15 mouse cellular contexts compared by ENCODE assay signal in genomic region chr12:79923811-79924210, GRCm38 (mm10).
DNase-seq lines count a peak whose midpoint lies in the region; ATAC-seq and TF ChIP-seq lines count a peak whose summit lies in the region.
"Had no signal": no experiment of that assay in that cellular context is flagged by ENCODE, and none has a peak within 500 bp of the region (broad histone marks: within the 10 kb centered on the region; RNA-seq: fewer than 3 reads in every experiment).

No protein-coding gene starts in this region.

- H3K9me3 ChIP-seq in embryonic facial prominence, embryonic 10.5 days, result peaks cover 4% of the 10 kb centered on the region; the same call in 1 of the 2 replicates
- H3K9me3 ChIP-seq in forebrain, embryonic 14.5 days (replicated peaks; ENCODE audit: control insufficient read depth, low read length), result peaks cover 5% of the 10 kb centered on the region; the same call in 1 of the 2 replicates
- H3K9me3 ChIP-seq in limb, embryonic 15.5 days, result no peaks in the 10 kb centered on the region
- H3K9me3 ChIP-seq: G1E; heart, embryonic 15.5 days had no signal

- DNase-seq in gastrocnemius, adult 2 months, result peak; percentile 54
- DNase-seq in gastrocnemius, postnatal 25 days, result no peak
- DNase-seq in embryonic facial prominence, embryonic 10.5 days (ENCODE audit: low spot score), result no peak
- no peak for DNase-seq in forebrain, embryonic 14.5 days (ENCODE audit: low spot score)
- no peak for DNase-seq in testis, postnatal 14 days (ENCODE audit: low spot score)
- DNase-seq in MN1 (ENCODE audit: low spot score), result no peak
- DNase-seq: cerebellum, adult 8-10 months; liver; lung, postnatal 10 days had no signal

- no peak for ATAC-seq in forebrain, embryonic 14.5 days
- ATAC-seq in limb, embryonic 15.5 days (ENCODE audit: insufficient number of reproducible peaks, low FRiP score, low TSS enrichment, low read depth), result no peak
- no peak for ATAC-seq in erythroblast, adult 5-6 weeks (replicated peaks; ENCODE audit: low FRiP score, poor library complexity, severe bottlenecking)
- ATAC-seq: inflammation-experienced regulatory T-cells, adult 6 months had no signal

- no peak overlapping the region for H3K4me2 ChIP-seq in forebrain, embryonic 14.5 days (ENCODE audit: low read length)
- no peak overlapping the region for H3K4me2 ChIP-seq in limb, embryonic 15.5 days
- H3K4me2 ChIP-seq: heart, embryonic 15.5 days had no signal

- no peaks in the 10 kb centered on the region for H3K36me3 ChIP-seq in embryonic facial prominence, embryonic 10.5 days (replicated peaks)
- H3K36me3 ChIP-seq in forebrain, embryonic 14.5 days (ENCODE audit: control insufficient read depth, insufficient read depth, low read length), result no peaks in the 10 kb centered on the region
- no peaks in the 10 kb centered on the region for H3K36me3 ChIP-seq in limb, embryonic 15.5 days
- H3K36me3 ChIP-seq: G1E; heart, embryonic 15.5 days had no signal

- WGBS in embryonic facial prominence, embryonic 10.5 days, result 74% methylated on average over 6 of the region's 6 CpGs
- 87% methylated on average over 6 of the region's 6 CpGs for WGBS in forebrain, embryonic 14.5 days
- WGBS in limb, embryonic 15.5 days, result 86% methylated on average over 6 of the region's 6 CpGs

- H3K27ac ChIP-seq in gastrocnemius, adult 2 months, result peak overlapping the region; percentile 51
- H3K27ac ChIP-seq in embryonic facial prominence, embryonic 10.5 days (replicated peaks), result peak overlapping the region; percentile 92
- H3K27ac ChIP-seq in forebrain, embryonic 14.5 days (ENCODE audit: low read depth, low read length), result peak overlapping the region; percentile 96
- H3K27ac ChIP-seq in limb, embryonic 15.5 days, result peak overlapping the region; percentile 33; the same call in 1 of the 2 replicates
- H3K27ac ChIP-seq: left cerebral cortex, adult 2 months had no signal

- peaks cover 78% of the 10 kb centered on the region for H3K4me1 ChIP-seq in embryonic facial prominence, embryonic 10.5 days
- peaks cover 48% of the 10 kb centered on the region for H3K4me1 ChIP-seq in forebrain, embryonic 14.5 days (ENCODE audit: control insufficient read depth, insufficient read depth, low read length)
- peaks cover 48% of the 10 kb centered on the region for H3K4me1 ChIP-seq in limb, embryonic 15.5 days

- H3K27me3 ChIP-seq in embryonic facial prominence, embryonic 10.5 days (replicated peaks; ENCODE audit: low read depth, poor library complexity, severe bottlenecking), result no peaks in the 10 kb centered on the region
- H3K27me3 ChIP-seq in forebrain, embryonic 14.5 days (replicated peaks; ENCODE audit: control insufficient read depth, insufficient read depth, low read length), result no peaks in the 10 kb centered on the region
- no peaks in the 10 kb centered on the region for H3K27me3 ChIP-seq in limb, embryonic 15.5 days
- H3K27me3 ChIP-seq: heart, embryonic 15.5 days had no signal

- intact Hi-C loops in gastrocnemius, adult 2 months (cut with DNase I), result no loop called here

- TF ChIP-seq CTCF in gastrocnemius, adult 2 months (IDR thresholded peaks at IDR 0.05), result no peak

- no peak overlapping the region for H3K9ac ChIP-seq in forebrain, embryonic 14.5 days (ENCODE audit: low read length)
- no peak overlapping the region for H3K9ac ChIP-seq in limb, embryonic 15.5 days
- H3K9ac ChIP-seq: heart, embryonic 15.5 days had no signal

- H3K4me3 ChIP-seq in gastrocnemius, adult 2 months, result no peak overlapping the region
- H3K4me3 ChIP-seq in embryonic facial prominence, embryonic 10.5 days, result no peak overlapping the region
- H3K4me3 ChIP-seq in forebrain, embryonic 14.5 days (ENCODE audit: low read depth, low read length), result no peak overlapping the region
- no peak overlapping the region for H3K4me3 ChIP-seq in limb, embryonic 15.5 days
- H3K4me3 ChIP-seq: heart, embryonic 15.5 days; left cerebral cortex, adult 2 months had no signal

Comparison
In these comparisons a context has a peak if more than half of its experiments do, and no peak if none do; other contexts are left out.
1. H3K27ac ChIP-seq: peak in every context shown above with its lines; median percentile 96 in forebrain, embryonic 14.5 days; 92 in embryonic facial prominence, embryonic 10.5 days; 51 in gastrocnemius, adult 2 months; 33 in limb, embryonic 15.5 days.